Mouse (Mus musculus): ENCODE results near the gene Ifi206.

DNA sequence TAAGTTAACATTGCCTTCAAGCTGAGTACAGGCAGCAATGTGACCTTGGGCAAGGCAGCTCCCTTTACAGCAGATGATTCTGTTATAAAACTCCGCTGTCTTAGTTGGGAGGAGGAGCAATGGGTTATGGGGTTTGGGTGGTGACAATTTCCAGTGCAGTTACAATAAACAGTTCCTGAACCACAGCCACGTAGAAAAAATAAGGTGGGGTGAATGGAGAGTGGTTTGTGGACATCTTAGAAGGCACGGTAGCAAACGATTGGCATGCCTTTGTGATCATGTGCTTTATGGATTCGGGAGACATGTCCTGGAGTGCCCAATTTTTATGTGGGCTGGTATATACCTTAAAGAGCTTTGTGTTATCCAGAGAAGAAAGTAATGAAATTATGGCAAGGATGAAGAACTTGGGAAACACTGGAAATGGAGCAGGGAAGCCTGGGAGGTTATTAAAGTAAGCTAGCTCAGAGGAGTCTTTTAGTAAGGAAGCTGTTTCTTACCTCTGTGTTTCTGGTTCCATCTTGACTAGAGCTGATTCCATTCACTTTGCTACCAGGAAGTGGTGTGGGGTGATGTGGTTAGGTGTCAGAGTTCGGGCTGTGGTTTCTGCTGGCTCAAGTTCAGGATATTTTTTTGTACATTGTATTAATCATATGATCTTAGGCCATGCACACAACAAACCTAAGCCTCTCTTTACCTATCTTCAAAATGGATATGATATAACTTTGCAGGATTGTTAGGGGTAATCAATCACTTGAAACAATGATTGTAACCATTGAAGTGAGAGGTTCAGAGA is 53.5 kb downstream of the Ifi206 start:
- TF ChIP-seq HCFC1 (IDR thresholded peaks at IDR 0.05; ENCODE audit: borderline replicate concordance, insufficient read depth, low read length) (no peak), MAFK (IDR thresholded peaks at IDR 0.05; ENCODE audit: insufficient read depth, low read depth, low read length) (no peak)

All from ES-E14 (cell line).